Mouse (Mus musculus): ENCODE measurements around the gene Gap43. TPM values are rescaled to one million over a fixed set of nuclear protein-coding genes. Genes with fewer than 3 reads are reported as not detected.

Gene Gap43
- total RNA-seq, 2 experiments from 2014 or later, result 1.4 to 2.2 TPM

Small RNAs within 50 kb of the gene (microRNA-seq; reads per million reads assigned to microRNA genes)
- 1.00 reads per million for gene Mir6540
